Mouse (Mus musculus) heart, embryonic 11.5 days (tissue): ENCODE measurements around the gene Naa38. TPM values are rescaled to one million over a fixed set of nuclear protein-coding genes. Genes with fewer than 3 reads are reported as not detected.

ENCODE experiments used
- polyA plus RNA-seq: library from polyadenylated mRNA; unstranded; fragments of >200 nt; fragmentation: Nextera tagmentation; extraction: Ambion mirVana; gene quantifications from 2 replicates; pipeline ENCODE4 v1.2.1, GENCODE M21; 2014

Naa38 gene
- polyA plus RNA-seq, 1 experiment from 2014 or later, result 166 TPM

Other genes starting within 250 kb of the Naa38 start
- gene Alox12b, start 238.5 kb upstream of the Naa38 start, polyA plus RNA-seq, result not detected in 2 replicates
- 1.1 and 2.0 TPM in 2 replicates for gene Alox8, start 197.6 kb upstream of the Naa38 start, polyA plus RNA-seq
- gene Gucy2e, start 158.5 kb upstream of the Naa38 start, polyA plus RNA-seq, result 0.13 and 0.17 TPM in 2 replicates
- gene Cntrob, start 71.7 kb upstream of the Naa38 start, polyA plus RNA-seq, result 10.1 and 13.1 TPM in 2 replicates
- gene Trappc1, start 71.5 kb upstream of the Naa38 start, polyA plus RNA-seq, result 189 and 202 TPM in 2 replicates
- 0.56 and 0.70 TPM in 2 replicates for gene Kcnab3, start 69.2 kb upstream of the Naa38 start, polyA plus RNA-seq
- gene Rnf227, start 55.0 kb upstream of the Naa38 start, polyA plus RNA-seq, result 7.8 and 8.6 TPM in 2 replicates
- 15.5 and 21.8 TPM in 2 replicates for gene Chd3, start 26.1 kb upstream of the Naa38 start, polyA plus RNA-seq
- 19.6 and 25.0 TPM in 2 replicates for gene Cyb5d1, start 144 bp downstream of the Naa38 start, polyA plus RNA-seq
- 30.5 and 31.7 TPM in 2 replicates for gene Tmem88, start 2.7 kb downstream of the Naa38 start, polyA plus RNA-seq
- 21.5 and 25.1 TPM in 2 replicates for gene Kdm6b, start 18.2 kb downstream of the Naa38 start, polyA plus RNA-seq
- 0.20 and 1.3 TPM in 2 replicates for gene Dnah2, start 153.6 kb downstream of the Naa38 start, polyA plus RNA-seq
- 15.2 and 19.0 TPM in 2 replicates for gene Efnb3, start 164.7 kb downstream of the Naa38 start, polyA plus RNA-seq
- 20.3 and 22.9 TPM in 2 replicates for gene Wrap53, start 184.8 kb downstream of the Naa38 start, polyA plus RNA-seq
- gene Trp53, start 184.9 kb downstream of the Naa38 start, polyA plus RNA-seq, result 103 and 107 TPM in 2 replicates
- 31.0 and 36.2 TPM in 2 replicates for gene Atp1b2, start 210.5 kb downstream of the Naa38 start, polyA plus RNA-seq
- gene Shbg, start 222.4 kb downstream of the Naa38 start, polyA plus RNA-seq, result 1.5 TPM in 1 of 2 replicates, not detected in the other
- gene Sat2, start 226.5 kb downstream of the Naa38 start, polyA plus RNA-seq, result 15.2 and 16.4 TPM in 2 replicates
- 21.1 and 29.0 TPM in 2 replicates for gene Fxr2, start 237.5 kb downstream of the Naa38 start, polyA plus RNA-seq